Mouse (Mus musculus) right cerebral cortex, adult 18-20 months (tissue): Measurements from ENCODE around the gene Rnf214.
A peak's percentile ranks its signal among the peaks of the same experiment; 100 is the strongest.

Experiments used
- DNase-seq: peaks from one replicate; pipeline ENCODE4 v3.0.0; 2022; ENCODE audit warnings: mixed read lengths

Rnf214 gene

GRCm38 (mm10) chr9:45906355-45907077 is at the start of gene Rnf214, which contains the start of gene Pcsk7:
TSS of gene Rnf214 (minus strand) at chr9:45906911.
TSS of gene Pcsk7 (plus strand) at chr9:45906497.
- DNase-seq, result peak; percentile 93

DNA sequence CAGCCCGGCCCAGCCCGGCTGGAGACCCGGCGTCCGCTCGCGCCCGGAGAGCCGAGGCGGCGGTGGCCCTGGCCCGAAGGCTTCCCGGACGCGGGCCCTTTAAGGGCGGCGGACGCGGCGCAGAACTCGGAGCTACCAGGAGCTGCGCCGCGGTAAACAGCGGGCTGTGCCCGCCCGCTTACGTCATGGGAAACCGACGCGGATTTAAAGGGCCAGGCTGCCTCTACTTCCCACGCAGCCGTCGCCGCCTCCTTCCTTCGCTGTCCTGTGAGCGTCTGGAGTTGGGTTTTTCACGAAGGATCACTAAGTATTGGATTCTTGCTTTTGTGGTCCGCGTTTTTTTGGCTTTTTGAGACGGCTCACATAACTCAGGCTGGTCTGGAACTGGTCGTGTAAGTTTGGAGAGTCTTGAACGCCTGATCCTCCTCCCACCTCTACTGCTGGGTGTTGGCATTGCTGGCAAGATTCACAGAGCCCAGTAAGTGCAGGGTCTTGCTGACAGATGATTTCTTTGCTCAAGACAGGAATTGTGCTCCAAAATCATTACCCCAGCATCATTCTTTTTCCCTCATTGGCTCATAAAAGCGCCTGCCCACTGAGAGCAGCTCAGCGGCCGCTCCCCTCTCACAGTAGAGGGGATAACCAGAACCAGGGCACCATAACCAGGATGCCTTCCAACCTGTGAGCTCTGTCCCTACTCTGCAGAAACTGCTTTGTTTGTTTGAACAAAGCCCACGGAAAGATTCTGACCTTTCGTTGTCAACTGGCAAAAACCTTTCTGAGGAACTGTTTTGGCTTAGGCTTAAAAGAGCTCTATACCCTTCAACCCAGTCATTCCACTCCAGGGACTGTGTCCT is 48.6 kb upstream of the Rnf214 start, which contains the start of gene Sidt2:
TSS of gene Sidt2 (minus strand) at position 152 of the 857 bp plus-strand sequence.
- peak; percentile 93 for DNase-seq

DNA sequence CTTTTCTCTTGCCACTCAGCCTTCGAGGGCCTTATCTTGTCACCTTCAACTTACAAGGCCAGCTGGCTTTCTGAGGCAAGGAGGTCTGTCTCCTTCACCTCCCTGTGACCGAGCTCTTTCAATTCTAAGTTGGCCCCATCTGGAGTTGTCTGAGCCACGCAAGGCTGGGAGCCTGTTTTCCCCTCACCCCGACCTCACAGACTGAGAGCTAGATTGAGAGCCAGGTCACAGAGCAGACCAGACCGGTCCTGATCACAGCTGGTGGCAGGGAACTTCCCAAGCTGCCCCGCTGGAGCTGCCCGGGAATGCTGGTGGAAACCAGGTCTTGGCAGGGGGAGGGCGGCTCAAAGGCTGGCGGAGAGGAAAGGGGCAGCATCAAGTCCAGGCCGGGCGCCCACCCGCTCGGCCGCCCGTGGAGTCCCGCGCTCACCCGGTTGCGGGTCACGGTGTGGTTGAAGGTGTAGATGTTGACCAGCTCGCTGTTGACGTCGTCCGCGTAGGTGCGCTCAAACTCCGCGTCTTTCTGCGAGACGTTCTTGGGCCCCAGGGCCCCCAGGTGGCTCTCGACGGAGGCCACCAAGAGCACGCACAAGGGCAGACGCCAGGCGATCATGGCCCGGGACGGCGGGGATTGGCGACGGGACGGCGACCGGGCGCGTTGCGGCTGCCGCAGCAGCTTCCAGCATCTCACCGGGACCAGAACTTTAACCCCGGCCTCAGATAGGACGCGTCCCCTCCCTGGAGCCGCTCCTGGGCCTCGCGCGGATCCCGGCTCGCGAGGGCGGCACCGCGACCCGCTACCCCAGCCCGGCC is 47.8 kb upstream of the Rnf214 start:
- DNase-seq, result peak; percentile 55

GRCm38 (mm10) chr9:45953511-45954293 is 47.0 kb upstream of the Rnf214 start:
- DNase-seq, result no peak

DNA sequence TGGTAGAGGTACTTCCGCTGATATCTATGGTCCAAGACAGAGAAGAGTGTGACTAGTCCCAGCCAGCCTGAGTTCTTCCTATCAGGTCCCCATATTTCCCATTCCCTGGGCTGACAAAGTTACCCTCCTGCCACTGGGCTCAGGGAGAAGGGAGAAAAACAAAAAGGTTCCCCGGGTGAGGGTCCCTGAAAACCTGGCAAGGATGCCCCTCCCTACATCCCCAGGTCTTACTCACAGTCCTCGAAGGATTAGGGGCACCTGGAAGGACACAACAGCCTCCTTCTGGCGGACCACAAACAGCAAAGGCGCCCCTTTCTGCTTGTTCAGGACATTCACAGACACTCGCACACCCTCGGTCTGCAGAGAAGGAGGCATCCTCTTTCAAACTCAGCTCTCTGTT is 46.2 kb upstream of the Rnf214 start:
- no peak for DNase-seq

DNA sequence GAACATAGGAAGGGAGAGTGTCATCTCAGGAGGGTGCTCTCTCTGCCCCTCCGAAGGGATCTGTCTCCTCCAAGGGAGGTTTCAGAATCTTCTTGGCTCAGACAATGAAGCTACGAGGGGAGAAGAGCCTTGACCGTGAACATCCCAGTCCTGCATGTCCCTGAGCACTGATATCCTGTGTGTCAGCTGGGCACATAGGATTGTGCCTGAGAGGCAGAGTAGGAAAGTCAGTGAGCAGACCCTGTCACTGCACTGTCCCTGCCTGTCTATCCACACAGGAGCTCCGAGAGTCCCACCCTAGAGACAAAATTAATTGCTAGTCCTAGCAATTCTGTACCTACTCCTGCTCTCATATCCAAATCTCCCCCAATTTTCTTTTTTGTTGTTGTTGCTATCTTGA is 45.3 kb upstream of the Rnf214 start:
- no peak for DNase-seq

GRCm38 (mm10) chr9:45946872-45947183 is 40.1 kb upstream of the Rnf214 start:
- DNase-seq, result no peak

- no peak for DNase-seq
Observed at GRCm38 (mm10) chr9:45946182-45946871, 39.6 kb upstream of the Rnf214 start.

DNA sequence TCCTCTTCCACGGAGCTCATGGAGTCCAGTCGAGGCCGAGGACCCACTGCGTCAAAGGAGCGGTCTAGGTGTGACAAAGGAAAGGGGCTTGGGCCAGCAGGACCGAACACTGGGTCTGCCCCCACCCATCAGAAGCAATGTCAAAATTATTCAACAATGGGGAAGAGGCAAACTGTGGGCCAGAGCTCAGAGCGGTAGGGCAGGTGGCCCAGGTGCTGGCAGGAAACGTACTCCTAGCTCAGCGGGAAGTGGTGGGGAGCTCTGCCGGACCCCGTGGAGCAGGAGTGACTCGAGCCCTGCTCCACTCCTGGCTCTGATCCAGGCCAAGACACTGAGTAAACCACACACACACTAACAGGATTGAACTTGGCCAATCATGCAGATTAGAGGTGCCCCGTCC is 39.0 kb upstream of the Rnf214 start:
- no peak for DNase-seq

GRCm38 (mm10) chr9:45944506-45945400 is 38.0 kb upstream of the Rnf214 start:
- no peak for DNase-seq

DNA sequence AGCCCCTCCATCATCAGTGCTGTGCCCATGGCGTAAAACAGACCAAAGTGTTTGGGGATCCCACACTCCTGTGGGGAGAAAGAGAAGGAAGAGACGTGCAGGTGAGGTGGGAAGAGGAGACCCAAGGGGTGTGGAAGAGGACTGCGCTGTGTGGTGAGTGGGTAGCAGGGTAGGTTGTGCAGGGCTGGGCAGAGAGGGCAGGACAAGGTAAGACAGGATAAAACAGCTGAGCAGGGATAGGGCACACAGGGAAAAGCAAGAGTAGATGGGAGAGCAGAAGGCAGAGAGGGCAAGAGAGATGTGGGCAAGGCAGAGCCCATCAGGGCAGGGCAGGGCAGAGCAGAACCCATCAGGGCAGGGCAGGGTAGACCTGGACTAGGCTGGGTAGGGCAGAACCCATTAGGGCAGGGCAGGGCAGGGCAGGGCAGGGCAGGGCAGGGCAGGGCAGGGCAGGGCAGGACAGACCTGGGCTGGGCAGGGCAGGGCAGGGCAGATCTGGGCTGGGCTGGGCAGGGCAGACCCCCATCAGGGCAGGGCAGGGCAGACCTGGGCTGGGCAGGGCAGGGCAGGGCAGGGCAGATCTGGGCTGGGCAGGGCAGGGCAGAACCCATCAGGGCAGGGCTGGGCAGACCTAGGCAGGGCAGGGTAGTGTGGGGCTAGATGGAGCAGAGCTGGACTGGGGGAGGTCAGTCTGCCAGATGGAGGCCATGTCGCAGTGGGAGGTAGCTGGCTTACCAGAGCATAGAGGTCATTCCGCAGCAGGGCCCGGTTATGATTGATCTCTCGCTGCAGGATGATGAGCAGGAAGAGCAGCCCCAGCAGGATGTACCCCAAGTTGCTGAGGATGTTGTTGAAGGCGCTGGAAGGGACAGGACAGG is 37.2 kb upstream of the Rnf214 start:
- no peak for DNase-seq

DNA sequence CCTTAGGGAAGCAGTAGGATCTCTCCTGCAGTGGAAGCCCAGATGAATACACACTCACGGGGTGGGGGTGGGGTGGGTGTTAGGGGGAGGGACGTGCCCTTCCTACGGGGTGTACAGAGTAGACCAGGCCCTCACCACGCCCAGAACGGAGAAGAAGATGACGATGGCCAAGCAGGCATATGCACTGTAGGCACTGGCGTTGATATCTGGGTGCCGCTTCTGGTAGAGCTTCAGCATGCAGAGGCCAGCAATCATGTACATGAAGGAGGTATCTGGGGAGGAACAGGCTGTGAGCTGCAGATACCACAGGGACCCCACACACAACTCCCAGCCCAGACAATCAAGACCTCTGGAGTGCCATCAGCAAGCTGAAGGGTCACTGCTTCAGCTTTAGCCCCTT is 36.2 kb upstream of the Rnf214 start:
- DNase-seq, result no peak

GRCm38 (mm10) chr9:45942464-45942863 is 35.8 kb upstream of the Rnf214 start:
- no peak for DNase-seq

DNA sequence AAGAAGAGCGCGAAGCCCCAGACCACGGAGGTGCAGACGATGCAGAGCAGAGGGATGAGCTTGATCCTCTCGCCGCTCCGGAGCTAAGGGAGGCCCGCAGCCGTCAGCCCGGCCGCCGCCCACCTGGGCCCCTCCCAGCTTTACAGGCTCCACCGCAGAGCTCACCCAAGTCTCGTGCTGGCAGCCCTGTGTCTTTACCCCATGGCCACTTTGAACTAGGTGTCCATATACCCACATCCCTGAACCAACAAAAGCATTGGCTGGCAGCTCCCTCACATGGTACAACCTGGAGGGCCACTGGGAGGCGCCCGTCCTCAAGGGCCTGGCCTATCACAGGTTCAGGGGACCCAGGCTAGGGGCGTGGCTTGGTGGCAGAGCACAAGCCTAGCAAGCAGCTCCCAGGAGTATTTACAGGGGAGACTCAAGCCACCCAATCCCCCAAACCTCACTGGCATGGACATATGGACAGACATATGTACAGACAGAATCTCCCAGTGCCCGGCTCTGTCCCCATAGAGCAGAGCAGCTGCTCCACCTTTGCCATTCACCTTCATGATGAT is 34.7 kb upstream of the Rnf214 start:
- DNase-seq, result no peak

GRCm38 (mm10) chr9:45939794-45940193 is 33.1 kb upstream of the Rnf214 start:
- DNase-seq, result no peak

GRCm38 (mm10) chr9:45938952-45939637 is 32.4 kb upstream of the Rnf214 start:
- no peak for DNase-seq

GRCm38 (mm10) chr9:45938088-45938487 is 31.4 kb upstream of the Rnf214 start:
- no peak for DNase-seq

- peak; percentile 49 for DNase-seq
Observed at GRCm38 (mm10) chr9:45936883-45937282, 30.2 kb upstream of the Rnf214 start.
